Mouse (Mus musculus) brain, embryonic 18.5 days (tissue): Measurements from ENCODE around the gene St6galnac4.
A peak's percentile ranks its signal among the peaks of the same experiment; 100 is the strongest.

Source experiments
- DNase-seq: peaks from one replicate; pipeline ENCODE4 v3.0.0-alpha.2; 2012; ENCODE audit warnings: low read depth, low spot score

Gene St6galnac4

GRCm38 (mm10) chr2:32586871-32587351 lies at the start of gene St6galnac4:
Gene St6galnac4, plus strand, starts transcription at chr2:32587095.
- peak; percentile 76 for DNase-seq

- no peak for DNase-seq
Observed at GRCm38 (mm10) chr2:32537360-32537905, 49.5 kb upstream of the St6galnac4 start.

GRCm38 (mm10) chr2:32537941-32538340 lies 49.0 kb upstream of the St6galnac4 start:
- no peak for DNase-seq

- no peak for DNase-seq
Observed at GRCm38 (mm10) chr2:32538461-32538860, 48.4 kb upstream of the St6galnac4 start.

- DNase-seq = no peak
Observed at GRCm38 (mm10) chr2:32539452-32539981, 47.4 kb upstream of the St6galnac4 start.

- no peak for DNase-seq
Observed at GRCm38 (mm10) chr2:32541333-32541908, 45.5 kb upstream of the St6galnac4 start.

GRCm38 (mm10) chr2:32541986-32542573 lies 44.8 kb upstream of the St6galnac4 start:
- DNase-seq = no peak

GRCm38 (mm10) chr2:32543031-32543449 lies 43.9 kb upstream of the St6galnac4 start:
- DNase-seq = no peak

GRCm38 (mm10) chr2:32546951-32547350 lies 39.9 kb upstream of the St6galnac4 start:
- DNase-seq = no peak

- DNase-seq = no peak
Observed at GRCm38 (mm10) chr2:32547380-32547779, 39.5 kb upstream of the St6galnac4 start.

- DNase-seq = no peak
Observed at GRCm38 (mm10) chr2:32547964-32548739, 38.7 kb upstream of the St6galnac4 start.

- no peak for DNase-seq
Observed at GRCm38 (mm10) chr2:32549171-32549570, 37.7 kb upstream of the St6galnac4 start.

- DNase-seq = no peak
Observed at GRCm38 (mm10) chr2:32549764-32550163, 37.1 kb upstream of the St6galnac4 start.

GRCm38 (mm10) chr2:32551236-32551635 lies 35.7 kb upstream of the St6galnac4 start:
- DNase-seq = no peak

GRCm38 (mm10) chr2:32553592-32554148 lies 33.2 kb upstream of the St6galnac4 start:
- DNase-seq = no peak

GRCm38 (mm10) chr2:32555484-32555883 lies 31.4 kb upstream of the St6galnac4 start:
- DNase-seq = no peak

- DNase-seq = no peak
Observed at GRCm38 (mm10) chr2:32556019-32556418, 30.9 kb upstream of the St6galnac4 start.

GRCm38 (mm10) chr2:32559570-32559969 lies 27.3 kb upstream of the St6galnac4 start:
- DNase-seq = no peak

GRCm38 (mm10) chr2:32566536-32567063 lies 20.3 kb upstream of the St6galnac4 start:
- DNase-seq = no peak

GRCm38 (mm10) chr2:32568149-32568548 lies 18.7 kb upstream of the St6galnac4 start:
- no peak for DNase-seq

- no peak for DNase-seq
Observed at GRCm38 (mm10) chr2:32568941-32569340, 18.0 kb upstream of the St6galnac4 start.
